Mouse (Mus musculus): ENCODE data around the gene Gtf2ird1. TPM values are rescaled to one million over a fixed set of nuclear protein-coding genes. Genes with fewer than 3 reads are reported as not detected.

The Gtf2ird1 gene
- total and polyA plus RNA-seq, 3 experiments = 12.8 to 39.0 (median 13.1) TPM

DNA sequence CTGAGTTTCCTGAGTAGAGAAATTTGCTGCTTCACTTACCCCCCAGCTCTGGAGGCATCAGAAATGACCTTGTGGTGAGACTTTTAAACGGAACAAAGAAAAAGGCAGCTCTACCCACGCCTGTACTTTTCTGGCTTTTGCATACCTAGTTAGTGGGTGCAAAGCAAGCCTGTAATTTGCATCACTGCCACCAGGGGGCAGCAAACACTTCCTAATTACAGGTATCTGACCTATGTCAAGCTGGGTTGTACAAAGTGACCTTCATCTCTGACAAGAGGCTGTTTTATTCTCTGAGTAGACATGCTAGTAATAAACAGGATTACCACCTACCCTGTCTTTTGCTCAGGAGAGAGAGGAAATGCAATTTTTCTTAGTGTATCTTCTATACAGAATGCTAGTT is 71.4 kb downstream of the Gtf2ird1 start:
- in situ Hi-C loops (cut with MboI; ENCODE audit: low pct_ligation_motif_present, low pct_unique_long_range_greater_than_20kb, low sequenced_read_pairs) (loop anchor here (5.0 kb wide), 1 partner anchor 97 kb away; no protein-coding TSS in a partner anchor), dilution Hi-C loops (cut with MboI; ENCODE audit: extremely low pct_ligation_motif_present, extremely low pct_unique_long_range_greater_than_20kb, low sequenced_read_pairs) (no loop called here)
- peaks cover 0 to 87% of the 10 kb centered on the region in 2 experiments for H3K36me3 ChIP-seq (replicated peaks in 1 of 2; ENCODE audit: control insufficient read depth in 1 of 2, insufficient read depth in 1 of 2, low read length in 1 of 2)

GRCm38 (mm10) chr5:134375256-134375655 is 81.3 kb downstream of the Gtf2ird1 start:
- in situ Hi-C loops (cut with MboI; ENCODE audit: low pct_ligation_motif_present, low pct_unique_long_range_greater_than_20kb, low sequenced_read_pairs) = no loop called here
- dilution Hi-C loops (cut with MboI; ENCODE audit: extremely low pct_ligation_motif_present, extremely low pct_unique_long_range_greater_than_20kb, low sequenced_read_pairs) = no loop called here
- H3K36me3 ChIP-seq (replicated peaks in 1 of 2; ENCODE audit: control insufficient read depth in 1 of 2, insufficient read depth in 1 of 2, low read length in 1 of 2) = peaks cover 0 to 49% of the 10 kb centered on the region in 2 experiments
- no peaks in the 10 kb centered on the region for H3K9me3 ChIP-seq (replicated peaks; ENCODE audit: low read length)
- no peaks in the 10 kb centered on the region for H3K79me2 ChIP-seq (replicated peaks; ENCODE audit: control insufficient read depth, extremely low read depth, insufficient read depth, poor library complexity, severe bottlenecking)
- no peak overlapping the region for H3K4me3 ChIP-seq (replicated peaks in 1 of 3; ENCODE audit: low read depth in 2 of 3, low read length in 2 of 3, poor library complexity in 1 of 3)
- no peak overlapping the region for H3K4me2 ChIP-seq (ENCODE audit: insufficient read depth, low read depth, poor library complexity, severe bottlenecking)
- peaks cover 11 to 37% of the 10 kb centered on the region in 2 experiments for H3K4me1 ChIP-seq (ENCODE audit: control insufficient read depth in 1 of 2, insufficient read depth in 2 of 2)
- no peak overlapping the region for H3K27ac ChIP-seq (ENCODE audit: insufficient read depth, low read depth)
- no peak for TF ChIP-seq E2F4 (IDR thresholded peaks at IDR 0.05; ENCODE audit: insufficient replicate concordance, low read depth, low read length)
- no peak for TF ChIP-seq GABPA (IDR thresholded peaks at IDR 0.05; ENCODE audit: insufficient replicate concordance, low read depth, low read length)
- no peak for TF ChIP-seq CHD1 (IDR thresholded peaks at IDR 0.05; ENCODE audit: low read depth, low read length)
- no peak for TF ChIP-seq ZC3H11A (IDR thresholded peaks at IDR 0.05; ENCODE audit: low read depth, low read length)
- no peak for TF ChIP-seq IRF4 (IDR thresholded peaks at IDR 0.05; ENCODE audit: low read depth, low read length)
- TF ChIP-seq ZNF384 (IDR thresholded peaks at IDR 0.05; ENCODE audit: low read depth, low read length) = no peak
- TF ChIP-seq RAD21 (IDR thresholded peaks at IDR 0.05; ENCODE audit: low read depth, low read length) = no peak
- TF ChIP-seq MYC (IDR thresholded peaks at IDR 0.05; ENCODE audit: low read depth, low read length) = no peak
- TF ChIP-seq KAT2A (IDR thresholded peaks at IDR 0.05; ENCODE audit: insufficient replicate concordance, low read length) = no peak
- TF ChIP-seq USF1 (IDR thresholded peaks at IDR 0.05; ENCODE audit: low read depth, low read length) = no peak
- TF ChIP-seq UBTF (IDR thresholded peaks at IDR 0.05; ENCODE audit: low read depth, low read length) = no peak
- no peak for TF ChIP-seq HCFC1 (IDR thresholded peaks at IDR 0.05; ENCODE audit: low read depth, low read length)
- TF ChIP-seq JUN (IDR thresholded peaks at IDR 0.05; ENCODE audit: insufficient read depth, low read depth, low read length) = no peak
- no peak for TF ChIP-seq TBP (conservative IDR thresholded peaks at IDR 0.05; ENCODE audit: low read depth, low read length)
- no peak for TF ChIP-seq ETS1 (conservative IDR thresholded peaks at IDR 0.05; ENCODE audit: low read depth, low read length)
- TF ChIP-seq CHD2 (IDR thresholded peaks at IDR 0.05; ENCODE audit: low read length) = no peak
- TF ChIP-seq PAX5 (IDR thresholded peaks at IDR 0.05; ENCODE audit: low read length) = no peak
- no peak for TF ChIP-seq RCOR1 (conservative IDR thresholded peaks at IDR 0.05; ENCODE audit: low read depth, low read length)
- no peaks in the 10 kb centered on the region for H3K27me3 ChIP-seq (replicated peaks)
- no peak for DNase-seq (ENCODE audit: extremely low read depth)
- H3K9ac ChIP-seq (ENCODE audit: insufficient read depth, low read depth) = no peak overlapping the region

More for the DNA sequence above, 71.4 kb downstream of the Gtf2ird1 start:
- Histone ChIP-seq H3K9me3 (replicated peaks; ENCODE audit: low read length) (no peaks in the 10 kb centered on the region), H3K27ac (ENCODE audit: insufficient read depth, low read depth) (no peak overlapping the region), H3K4me2 (ENCODE audit: insufficient read depth, low read depth, poor library complexity, severe bottlenecking) (no peak overlapping the region), H3K9ac (ENCODE audit: insufficient read depth, low read depth) (no peak overlapping the region), H3K4me3 (replicated peaks in 1 of 3; ENCODE audit: low read depth in 2 of 3, low read length in 2 of 3, poor library complexity in 1 of 3) (no peak overlapping the region), H3K4me1 (ENCODE audit: control insufficient read depth in 1 of 2, insufficient read depth in 2 of 2) (peaks cover 0 to 17% of the 10 kb centered on the region in 2 experiments; a peak in 2 of 4 replicates), H3K79me2 (replicated peaks; ENCODE audit: control insufficient read depth, extremely low read depth, insufficient read depth, poor library complexity, severe bottlenecking) (no peaks in the 10 kb centered on the region), H3K27me3 (replicated peaks) (no peaks in the 10 kb centered on the region)
- DNase-seq (ENCODE audit: extremely low read depth) = peak; percentile 84
- TF ChIP-seq CTCF (conservative IDR thresholded peaks at IDR 0.05 in 1 of 2, IDR thresholded peaks at IDR 0.05 in 1 of 2; ENCODE audit: low read depth in 2 of 2, low read length in 2 of 2) (peak; percentile 95 to 96), ZKSCAN1 (IDR thresholded peaks at IDR 0.05; ENCODE audit: borderline replicate concordance, low read depth, low read length) (no peak), ZC3H11A (IDR thresholded peaks at IDR 0.05; ENCODE audit: low read depth, low read length) (peak; percentile 73; the same call in 1 of the 2 replicates), PAX5 (IDR thresholded peaks at IDR 0.05; ENCODE audit: low read length) (no peak), SMC3 (IDR thresholded peaks at IDR 0.05; ENCODE audit: low read depth, low read length) (peak; percentile 94), RAD21 (IDR thresholded peaks at IDR 0.05; ENCODE audit: low read depth, low read length) (peak; percentile 93), ZNF384 (IDR thresholded peaks at IDR 0.05; ENCODE audit: low read depth, low read length) (no peak), MAX (IDR thresholded peaks at IDR 0.05; ENCODE audit: low read length) (no peak)

All from CH12.LX (cell line).